Mouse (Mus musculus): ENCODE results near the gene Cox6a2.

Gene Cox6a2

DNA sequence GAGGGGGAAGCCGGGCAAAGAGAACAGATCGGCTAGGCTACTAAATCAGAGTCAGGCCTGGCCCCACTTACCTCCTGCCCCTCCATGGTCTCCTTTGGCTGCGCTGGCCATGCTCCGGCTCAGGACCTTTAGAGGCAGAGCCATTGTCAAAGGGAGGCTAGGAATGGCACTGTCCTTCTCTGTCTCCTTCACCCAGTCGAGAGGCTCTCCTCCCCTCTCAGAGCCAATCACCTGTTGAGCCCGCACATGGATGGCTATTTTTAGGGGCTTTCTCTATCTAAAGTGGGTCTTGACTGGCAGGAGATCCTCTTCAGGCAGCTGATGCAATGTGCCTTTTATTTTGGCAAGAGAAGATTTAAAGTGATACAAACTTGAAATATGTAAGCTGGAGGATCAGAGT, at the start of gene Cox6a2:
Gene Cox6a2, minus strand, starts transcription at position 236 of the 400 bp plus-strand sequence.
- DNase-seq: peak in 1 of 2 experiments; percentile 12

GRCm38 (mm10) chr7:128255757-128256156, 49.6 kb upstream of the Cox6a2 start:
- DNase-seq: no peak

DNA sequence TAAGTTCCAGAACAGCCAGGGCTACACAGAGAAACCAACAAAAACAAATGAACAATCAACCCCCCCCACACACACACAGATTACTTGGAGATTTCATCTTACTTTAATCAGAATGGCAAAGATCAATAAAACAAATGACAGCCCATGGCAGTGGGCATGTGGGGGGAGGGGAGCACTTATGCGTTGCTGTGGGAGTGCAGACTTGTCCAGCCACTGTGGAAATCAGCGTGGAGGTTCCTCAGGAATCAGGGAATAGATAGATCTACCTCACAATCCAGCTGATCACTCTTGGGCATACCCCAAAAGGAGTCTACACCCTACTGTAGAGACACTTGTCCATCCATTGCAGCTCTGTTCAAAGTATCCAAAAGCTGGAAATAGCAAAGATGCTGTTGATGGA, 48.8 kb upstream of the Cox6a2 start:
- no peak for DNase-seq

GRCm38 (mm10) chr7:128252609-128253008, 46.4 kb upstream of the Cox6a2 start:
- DNase-seq: peak in 1 of 2 experiments; percentile 43

DNA sequence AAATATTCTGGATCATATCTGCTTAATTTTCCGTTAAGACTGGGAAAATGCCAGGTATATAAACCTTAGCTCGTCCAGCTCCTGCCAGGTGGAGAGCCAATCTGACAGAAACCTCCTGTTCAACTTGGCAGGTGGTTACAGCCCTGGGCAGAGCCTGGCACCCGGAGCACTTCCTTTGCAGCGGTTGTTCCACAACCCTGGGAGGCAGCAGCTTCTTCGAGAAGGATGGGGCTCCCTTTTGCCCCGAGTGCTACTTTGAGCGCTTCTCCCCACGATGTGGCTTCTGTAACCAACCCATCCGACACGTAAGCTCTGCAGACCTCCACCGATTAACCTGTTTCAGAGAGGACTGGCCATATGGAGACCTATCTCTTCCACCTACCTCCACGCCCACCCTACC, 45.8 kb upstream of the Cox6a2 start:
- peak; percentile 44 to 60 for DNase-seq

DNA sequence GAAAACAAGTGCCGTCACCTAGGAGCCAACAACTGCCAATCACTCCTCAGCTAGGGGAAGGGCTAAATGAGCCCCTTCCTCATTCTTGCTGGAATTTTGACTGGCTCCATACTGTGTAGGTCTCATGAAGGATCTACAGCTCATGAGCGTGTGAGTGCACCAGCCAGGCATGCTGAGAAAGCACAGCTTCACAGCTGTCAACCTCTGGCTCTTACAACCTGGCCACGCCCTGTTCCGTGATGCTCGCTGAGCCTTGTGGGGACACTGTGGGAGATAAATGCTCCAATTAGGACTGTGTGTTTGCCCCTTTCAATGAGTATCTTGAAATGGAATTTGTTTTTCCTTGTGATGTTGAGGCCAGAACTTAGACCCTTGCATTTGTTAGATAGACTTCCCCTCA, 43.8 kb upstream of the Cox6a2 start:
- no peak for DNase-seq

DNA sequence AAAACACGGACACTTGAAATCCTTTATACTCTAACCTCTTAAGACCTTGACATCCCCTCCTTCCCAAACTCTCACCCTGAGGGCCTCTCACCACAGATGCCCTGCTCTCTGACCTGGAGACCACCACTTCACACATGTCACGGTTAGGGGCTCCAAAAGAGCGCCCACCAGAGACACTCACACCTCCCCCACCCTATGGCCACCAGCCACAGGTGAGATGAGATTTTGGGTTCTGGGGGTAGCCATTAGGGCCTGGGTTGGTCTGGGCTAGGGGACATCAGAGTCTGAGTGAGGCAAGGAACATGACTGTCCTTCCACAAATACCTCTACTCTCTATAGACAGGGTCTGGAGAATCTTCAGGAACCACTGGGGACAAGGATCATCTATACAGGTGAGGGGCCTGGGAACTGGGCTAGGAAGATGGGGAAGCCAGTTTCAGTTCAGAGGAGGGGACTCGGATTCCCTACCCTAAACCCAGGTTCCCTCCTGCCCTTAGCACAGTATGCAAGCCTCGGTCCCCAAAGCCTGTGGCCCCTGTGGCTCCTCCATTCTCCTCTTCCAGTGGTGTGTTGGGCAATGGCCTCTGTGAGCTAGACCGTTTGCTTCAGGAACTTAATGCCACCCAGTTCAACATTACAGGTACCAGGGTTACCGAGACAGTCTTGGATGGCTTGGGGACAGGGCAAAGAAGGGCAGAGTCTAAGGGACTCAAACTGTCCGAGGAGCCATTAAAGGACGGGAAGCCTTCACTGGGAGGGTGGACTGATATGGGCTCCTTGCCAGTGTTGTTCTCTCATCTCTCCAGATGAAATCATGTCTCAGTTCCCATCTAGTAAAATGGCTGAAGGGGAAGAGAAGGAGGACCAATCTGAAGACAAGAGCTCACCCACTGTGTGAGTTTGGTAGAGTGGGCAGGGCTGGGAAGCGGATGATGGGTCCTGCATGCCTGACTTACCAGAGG, 42.2 kb upstream of the Cox6a2 start:
- no peak for DNase-seq

- peak; percentile 90 to 96 for DNase-seq
Measured at GRCm38 (mm10) chr7:128247443-128247842, 41.3 kb upstream of the Cox6a2 start.

- peak; percentile 62 to 66 for DNase-seq
Measured at GRCm38 (mm10) chr7:128246496-128247391, 40.6 kb upstream of the Cox6a2 start, which contains the start of gene Tgfb1i1. Gene Tgfb1i1 (plus strand): TSS chr7:128246812.

DNA sequence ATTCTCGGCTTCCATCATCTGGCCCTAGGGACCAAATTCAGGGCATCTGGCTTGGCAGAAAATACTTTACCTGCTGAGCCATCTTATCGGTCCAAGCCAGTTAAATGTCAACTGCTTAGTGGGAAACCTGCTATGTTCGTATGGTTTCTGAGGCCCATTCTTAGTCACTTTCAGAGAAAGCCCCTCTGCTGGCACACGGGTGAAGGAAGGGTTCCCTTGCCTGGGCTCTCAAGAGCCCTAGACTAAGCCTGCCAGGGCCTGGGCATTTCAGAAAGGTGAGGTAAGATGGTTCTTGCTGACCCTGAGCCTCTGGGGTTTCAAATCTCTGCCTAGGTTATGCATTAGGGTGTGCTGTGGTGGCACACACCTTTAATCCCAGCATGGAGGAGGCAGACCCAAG, 39.4 kb upstream of the Cox6a2 start:
- peak in 1 of 2 experiments; percentile 34 for DNase-seq

GRCm38 (mm10) chr7:128244410-128245025, 38.3 kb upstream of the Cox6a2 start:
- DNase-seq: no peak

- DNase-seq: no peak
Measured at GRCm38 (mm10) chr7:128243921-128244320, 37.7 kb upstream of the Cox6a2 start.

GRCm38 (mm10) chr7:128242331-128242730, 36.1 kb upstream of the Cox6a2 start:
- DNase-seq: no peak

- peak; percentile 48 to 52 for DNase-seq
Measured at GRCm38 (mm10) chr7:128240131-128240784, 34.1 kb upstream of the Cox6a2 start.

DNA sequence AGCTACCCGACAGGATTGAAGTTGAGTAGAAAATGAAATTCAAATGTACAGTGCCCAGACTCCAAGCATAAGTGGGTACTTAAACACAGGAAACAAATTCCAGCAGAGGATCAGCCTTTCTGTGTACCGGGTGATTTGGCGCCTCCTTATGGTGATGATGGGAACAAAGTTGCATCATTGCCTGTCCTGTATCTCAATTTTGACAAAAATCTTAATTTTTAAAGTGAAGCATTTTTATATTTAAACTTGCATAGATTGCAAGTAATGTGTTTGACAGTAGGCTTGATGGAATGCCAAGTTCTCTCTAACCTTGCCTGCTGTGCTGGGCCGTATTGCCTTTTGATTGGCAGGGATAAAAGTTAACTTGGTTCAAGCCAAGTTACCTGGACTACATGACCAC, 32.8 kb upstream of the Cox6a2 start:
- DNase-seq: peak; percentile 24 to 53

DNA sequence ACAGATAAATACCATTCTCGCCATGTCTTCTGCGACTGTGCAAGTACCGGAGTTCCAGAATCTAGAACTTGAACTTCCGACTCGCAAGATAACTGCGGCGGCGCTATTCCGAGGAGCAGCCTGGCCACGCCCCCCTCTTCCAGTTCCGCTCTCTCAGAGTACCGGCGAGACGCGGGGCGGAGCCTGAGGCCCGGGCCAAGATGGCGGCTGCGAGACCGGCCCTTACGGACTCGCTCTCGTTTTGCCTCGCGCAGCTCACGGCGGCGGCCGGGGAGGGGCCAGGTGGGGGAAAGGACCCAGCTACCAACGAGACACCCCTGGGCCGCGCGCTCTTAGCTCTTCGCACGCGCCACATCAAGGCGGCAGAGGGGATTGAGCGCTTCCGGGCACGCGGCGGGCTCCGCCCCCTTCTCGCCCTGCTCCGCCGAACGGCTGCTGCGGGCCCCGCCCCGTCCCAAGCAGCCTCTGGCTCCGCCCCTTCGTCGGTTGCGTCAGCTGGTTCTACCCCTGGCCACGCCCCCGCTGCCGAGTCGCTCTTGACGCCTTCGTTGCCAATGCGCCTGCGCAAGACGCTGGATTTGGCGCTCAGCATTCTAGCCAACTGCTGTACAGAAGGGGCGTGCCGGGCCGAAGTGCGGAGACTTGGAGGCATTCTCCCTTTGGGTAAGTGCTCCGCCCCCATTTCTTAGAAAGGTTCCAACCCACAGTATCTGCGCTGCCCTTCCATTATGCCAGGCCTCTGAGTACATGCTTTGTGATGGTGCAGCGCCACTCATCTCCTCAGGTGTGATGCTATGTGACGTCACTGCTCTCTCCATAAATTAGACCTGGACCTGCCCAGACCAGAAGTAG, 32.0 kb upstream of the Cox6a2 start, which contains the start of gene 9130023H24Rik:
Gene 9130023H24Rik, minus strand, starts transcription at position 105 of the 852 bp plus-strand sequence.
- peak; percentile 100 for DNase-seq

GRCm38 (mm10) chr7:128237593-128237926, 31.4 kb upstream of the Cox6a2 start:
- DNase-seq: no peak

GRCm38 (mm10) chr7:128236856-128237592, 30.8 kb upstream of the Cox6a2 start, which contains the start of gene Armc5:
Gene Armc5 (plus strand): TSS chr7:128237342.
- peak; percentile 93 to 94 for DNase-seq

- DNase-seq: peak in 1 of 2 experiments; percentile 15
Measured at GRCm38 (mm10) chr7:128236426-128236825, 30.2 kb upstream of the Cox6a2 start.

GRCm38 (mm10) chr7:128235481-128235880, 29.3 kb upstream of the Cox6a2 start:
- DNase-seq: no peak
